Mouse (Mus musculus) brain, embryonic 14.5 days (tissue): ENCODE data around the gene Sema3b. TPM values are rescaled to one million over a fixed set of nuclear protein-coding genes. Genes with fewer than 3 reads are reported as not detected.

Source experiments
- DNase-seq: peaks from one replicate; pipeline ENCODE4 v3.0.0-alpha.2; 2011; ENCODE audit warnings: low read depth
- CTCF ChIP-seq: fragments of 200-500 bp; IDR thresholded peaks from 2 replicates; pipeline ENCODE4 v1.5.1; 2012; ENCODE audit warnings: inconsistent platforms, mild to moderate bottlenecking, moderate library complexity, borderline replicate concordance; ENCODE audit not compliant: insufficient read depth, insufficient read length; ENCODE audit errors: extremely low read depth
- POLR2A ChIP-seq: fragments of 200-500 bp; IDR thresholded peaks from 2 replicates; pipeline ENCODE4 v1.6.1; 2012; ENCODE audit warnings: mild to moderate bottlenecking, inconsistent platforms, borderline replicate concordance; ENCODE audit not compliant: poor library complexity, insufficient read depth, insufficient read length, severe bottlenecking; ENCODE audit errors: extremely low read depth
- polyA plus RNA-seq: library from polyadenylated mRNA; depleted of rRNA; stranded (reverse); fragments of >200 nt; gene quantifications from 2 replicates; pipeline ENCODE4 v1.2.3, GENCODE M21; 2012

Sema3b gene
- polyA plus RNA-seq, 1 experiment: 6.7 TPM

GRCm38 (mm10) chr9:107644495-107645152 lies 35.6 kb upstream of the Sema3b start:
- TF ChIP-seq CTCF: peak; percentile 97
- TF ChIP-seq POLR2A: peak; percentile 35; the same call in 1 of the 2 replicates
- DNase-seq: peak; percentile 96

GRCm38 (mm10) chr9:107643544-107644214 lies 34.6 kb upstream of the Sema3b start:
- TF ChIP-seq CTCF (no peak), POLR2A (no peak)
- no peak for DNase-seq

DNA sequence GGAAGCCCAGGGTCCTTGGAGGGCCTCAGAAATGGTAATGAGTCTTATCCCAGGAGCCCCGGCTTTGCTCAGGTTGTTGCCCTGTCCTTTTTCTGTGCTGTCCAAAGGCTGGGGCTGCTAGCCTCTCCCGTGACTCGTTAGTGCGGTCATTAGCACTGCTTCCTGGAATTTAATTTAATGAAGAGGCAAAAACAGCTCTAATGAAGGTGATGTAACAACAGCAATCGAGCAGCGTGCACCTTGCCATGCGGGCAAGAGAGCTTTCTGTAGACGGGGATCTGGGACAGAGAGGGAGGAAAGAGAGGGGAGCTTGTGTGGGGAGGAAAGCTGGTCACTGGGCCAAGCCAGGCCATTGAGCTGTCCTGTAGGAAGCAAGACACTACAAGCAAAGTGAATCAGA lies 32.6 kb upstream of the Sema3b start:
- TF ChIP-seq CTCF (no peak), POLR2A (no peak)
- DNase-seq: no peak

DNA sequence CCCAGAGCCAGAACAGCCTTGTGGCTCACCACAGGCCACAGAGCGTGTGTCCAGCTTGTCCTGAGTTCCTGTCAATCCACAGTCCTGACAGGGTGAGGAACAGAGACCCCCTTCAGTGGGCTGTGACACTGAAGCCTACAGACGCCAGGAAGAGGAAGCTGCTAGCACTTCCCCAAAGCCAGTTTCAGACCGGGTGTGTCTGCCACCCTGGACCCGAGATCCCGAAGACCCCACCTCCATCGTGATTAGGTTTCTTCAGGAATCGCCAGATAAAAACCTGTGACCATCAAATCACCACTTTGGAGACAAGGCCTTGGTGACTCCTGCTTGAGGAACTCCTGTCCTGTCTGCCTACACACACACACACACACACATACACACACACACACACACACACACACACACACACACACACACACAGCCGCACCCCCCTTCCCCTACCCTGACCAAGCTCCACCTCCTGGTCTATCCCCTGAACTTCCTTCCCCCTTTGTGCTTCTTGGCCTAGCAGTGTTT lies 31.3 kb upstream of the Sema3b start:
- TF ChIP-seq POLR2A (no peak), CTCF (no peak)
- DNase-seq: no peak

GRCm38 (mm10) chr9:107637070-107637469 lies 28.0 kb upstream of the Sema3b start:
- DNase-seq: peak; percentile 94
- TF ChIP-seq POLR2A: no peak
- no peak for TF ChIP-seq CTCF

DNA sequence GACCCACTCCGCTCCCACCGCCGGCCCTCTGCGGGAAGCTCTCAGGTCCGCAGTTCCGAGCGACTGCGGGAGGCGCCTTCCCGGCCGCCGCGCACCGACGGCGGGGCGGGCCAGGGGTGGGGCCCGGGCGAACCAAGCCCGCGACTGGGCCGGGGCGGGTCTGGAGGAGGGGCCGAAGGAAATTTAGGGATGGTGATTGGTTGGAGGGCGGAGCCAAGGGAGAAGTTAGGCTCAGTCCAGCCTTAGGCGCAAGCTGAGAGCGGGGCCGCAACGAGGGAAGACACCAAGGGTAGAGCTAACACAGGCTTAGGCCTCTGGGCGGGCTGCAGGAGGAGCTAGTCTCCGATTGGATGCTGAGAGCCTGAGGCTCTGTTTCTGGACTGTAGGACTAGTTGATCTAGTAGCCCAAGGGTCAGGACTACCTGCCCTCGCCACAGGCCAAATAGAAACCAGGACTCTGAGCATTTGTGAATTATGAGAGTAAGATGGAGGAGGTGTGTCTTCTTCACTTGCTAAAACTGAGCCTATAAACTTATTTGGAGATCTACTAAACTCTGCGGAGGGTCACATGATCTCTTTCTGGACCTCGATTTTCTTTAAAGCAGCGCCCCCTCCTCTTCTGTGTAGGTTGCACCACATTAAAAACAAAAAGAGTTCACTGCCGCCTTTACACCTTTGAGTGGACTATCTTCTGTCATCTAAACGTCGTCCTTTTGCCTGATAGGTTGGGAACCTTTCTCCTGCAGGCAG lies 26.4 kb upstream of the Sema3b start, which contains the start of gene Gnai2:
TSS of gene Gnai2 (minus strand) at position 89 of the 750 bp plus-strand sequence.
- TF ChIP-seq CTCF (no peak), POLR2A (peak; percentile 90)
- peak; percentile 98 for DNase-seq

GRCm38 (mm10) chr9:107634406-107635278 lies 25.6 kb upstream of the Sema3b start:
- no peak for DNase-seq
- TF ChIP-seq CTCF (no peak), POLR2A (no peak)

DNA sequence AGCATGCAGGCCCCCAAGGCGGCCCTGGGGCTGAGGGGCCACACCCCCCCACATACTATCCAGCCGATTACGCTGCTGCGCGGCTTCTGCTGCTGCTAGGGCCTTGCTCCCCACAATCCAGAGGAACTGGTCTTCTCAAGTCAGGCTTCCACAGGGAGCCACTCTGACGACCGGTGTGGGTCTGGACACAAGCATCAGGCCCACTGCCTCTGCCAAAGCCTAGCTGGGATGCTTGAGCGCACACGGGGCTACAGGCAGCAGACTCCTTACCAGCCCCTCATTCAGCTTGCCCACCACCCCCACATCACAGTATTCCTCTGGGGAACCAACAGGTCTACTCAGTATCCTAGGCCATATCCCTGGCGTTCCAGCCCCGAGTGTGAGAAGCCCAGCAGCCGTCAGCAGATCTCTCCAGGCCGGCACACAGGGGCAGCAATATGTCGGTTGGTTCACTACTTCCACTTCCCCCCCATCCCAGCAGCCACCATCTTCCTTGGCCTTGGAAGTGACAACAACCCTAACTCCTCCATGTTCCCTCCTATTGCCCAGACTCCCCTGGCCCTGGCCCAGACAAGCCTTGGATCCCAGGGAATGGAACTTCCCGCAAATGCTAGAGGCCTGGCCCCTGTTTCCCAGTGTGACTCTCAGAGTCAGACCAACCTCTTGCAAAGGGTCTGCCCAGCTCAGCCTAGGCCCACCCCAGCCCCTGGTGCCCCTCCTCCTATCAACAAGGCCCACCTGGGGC lies 24.8 kb upstream of the Sema3b start:
- peak; percentile 61 for DNase-seq
- no peak for TF ChIP-seq CTCF
- no peak for TF ChIP-seq POLR2A

- TF ChIP-seq CTCF: no peak
- no peak for TF ChIP-seq POLR2A
- peak; percentile 85 for DNase-seq
These were observed 24.1 kb upstream of the Sema3b start for GRCm38 (mm10) chr9:107633091-107633660.
